Mouse (Mus musculus): Measurements from ENCODE around the gene Dusp2. TPM values are rescaled to one million over a fixed set of nuclear protein-coding genes. Genes with fewer than 3 reads are reported as not detected.
A peak's percentile ranks its signal among the peaks of the same experiment; 100 is the strongest.

Gene Dusp2
- total and polyA plus RNA-seq, 2 experiments from 2014 or later, result 10.8 to 23.0 TPM

- Histone ChIP-seq H3K27me3 (ENCODE audit: insufficient read depth, low read length) (peaks cover 13% of the 10 kb centered on the region), H3K36me3 (ENCODE audit: insufficient read depth, low read length) (no peaks in the 10 kb centered on the region), H3K27ac (ENCODE audit: low read depth, low read length) (no peak overlapping the region), H3K4me1 (ENCODE audit: insufficient read depth, low read length) (no peaks in the 10 kb centered on the region), H3K4me2 (ENCODE audit: low read depth, low read length, poor library complexity, severe bottlenecking) (no peak overlapping the region), H3K9me3 (ENCODE audit: low read length) (no peaks in the 10 kb centered on the region), H3K4me3 (ENCODE audit: low read depth, low read length) (no peak overlapping the region), H3K9ac (replicated peaks; ENCODE audit: low read length, poor library complexity, severe bottlenecking) (no peak overlapping the region)
- DNase-seq (ENCODE audit: low spot score) (no peak), ATAC-seq (ENCODE audit: low FRiP score) (no peak)
- 78% methylated on average over 14 of the region's 14 CpGs for WGBS
- TF ChIP-seq CTCF (IDR thresholded peaks at IDR 0.05), result no peak
These were observed 3.0 kb upstream of the Dusp2 start for GRCm38 (mm10) chr2:127332807-127333570.

GRCm38 (mm10) chr2:127333945-127334603 lies 1.9 kb upstream of the Dusp2 start:
- no peak for ATAC-seq (ENCODE audit: low FRiP score)
- no peak for TF ChIP-seq CTCF (IDR thresholded peaks at IDR 0.05)
- Histone ChIP-seq H3K4me2 (ENCODE audit: low read depth, low read length, poor library complexity, severe bottlenecking) (no peak overlapping the region), H3K27ac (ENCODE audit: low read depth, low read length) (no peak overlapping the region), H3K4me1 (ENCODE audit: insufficient read depth, low read length) (no peaks in the 10 kb centered on the region), H3K4me3 (ENCODE audit: low read depth, low read length) (no peak overlapping the region), H3K9ac (replicated peaks; ENCODE audit: low read length, poor library complexity, severe bottlenecking) (no peak overlapping the region), H3K27me3 (ENCODE audit: insufficient read depth, low read length) (peaks cover 13% of the 10 kb centered on the region), H3K9me3 (ENCODE audit: low read length) (no peaks in the 10 kb centered on the region), H3K36me3 (ENCODE audit: insufficient read depth, low read length) (no peaks in the 10 kb centered on the region)
- 79% methylated on average over 5 of the region's 5 CpGs for WGBS
- no peak for DNase-seq (ENCODE audit: low spot score)

GRCm38 (mm10) chr2:127335078-127335541 lies 849 bp upstream of the Dusp2 start:
- Histone ChIP-seq H3K27me3 (ENCODE audit: insufficient read depth, low read length) (peaks cover 13% of the 10 kb centered on the region), H3K4me1 (ENCODE audit: insufficient read depth, low read length) (no peaks in the 10 kb centered on the region), H3K4me3 (ENCODE audit: low read depth, low read length) (no peak overlapping the region), H3K4me2 (ENCODE audit: low read depth, low read length, poor library complexity, severe bottlenecking) (no peak overlapping the region; the same call in 1 of the 2 replicates), H3K9ac (replicated peaks; ENCODE audit: low read length, poor library complexity, severe bottlenecking) (no peak overlapping the region), H3K36me3 (ENCODE audit: insufficient read depth, low read length) (no peaks in the 10 kb centered on the region), H3K9me3 (ENCODE audit: low read length) (no peaks in the 10 kb centered on the region), H3K27ac (ENCODE audit: low read depth, low read length) (no peak overlapping the region)
- no peak for ATAC-seq (ENCODE audit: low FRiP score)
- DNase-seq (ENCODE audit: low spot score), result no peak
- no peak for TF ChIP-seq CTCF (IDR thresholded peaks at IDR 0.05)
- WGBS, result 49% methylated on average over 11 of the region's 11 CpGs

- Histone ChIP-seq H3K9ac (replicated peaks; ENCODE audit: low read length, poor library complexity, severe bottlenecking) (peak overlapping the region; percentile 52), H3K36me3 (ENCODE audit: insufficient read depth, low read length) (no peaks in the 10 kb centered on the region), H3K9me3 (ENCODE audit: low read length) (no peaks in the 10 kb centered on the region), H3K4me1 (ENCODE audit: insufficient read depth, low read length) (no peaks in the 10 kb centered on the region), H3K4me3 (ENCODE audit: low read depth, low read length) (peak overlapping the region; percentile 44), H3K27ac (ENCODE audit: low read depth, low read length) (no peak overlapping the region), H3K27me3 (ENCODE audit: insufficient read depth, low read length) (peaks cover 13% of the 10 kb centered on the region), H3K4me2 (ENCODE audit: low read depth, low read length, poor library complexity, severe bottlenecking) (peak overlapping the region; percentile 66)
- peak; percentile 17 for ATAC-seq (ENCODE audit: low FRiP score)
- TF ChIP-seq CTCF (IDR thresholded peaks at IDR 0.05), result no peak
- no peak for DNase-seq (ENCODE audit: low spot score)
- WGBS, result 5% methylated on average over 26 of the region's 33 CpGs
These were observed 506 bp downstream of the Dusp2 start for GRCm38 (mm10) chr2:127336497-127336832.

- H3K9me3 ChIP-seq (ENCODE audit: low read length), result no peaks in the 10 kb centered on the region
- H3K27me3 ChIP-seq (ENCODE audit: insufficient read depth, low read length), result peaks cover 13% of the 10 kb centered on the region
- H3K4me1 ChIP-seq (ENCODE audit: insufficient read depth, low read length), result no peaks in the 10 kb centered on the region
- H3K4me2 ChIP-seq (ENCODE audit: low read depth, low read length, poor library complexity, severe bottlenecking), result peak overlapping the region; percentile 66
- no peak for ATAC-seq (ENCODE audit: low FRiP score)
- H3K27ac ChIP-seq (ENCODE audit: low read depth, low read length), result no peak overlapping the region
- H3K4me3 ChIP-seq (ENCODE audit: low read depth, low read length), result peak overlapping the region; percentile 44
- WGBS, result 41% methylated on average over 5 of the region's 5 CpGs
- no peaks in the 10 kb centered on the region for H3K36me3 ChIP-seq (ENCODE audit: insufficient read depth, low read length)
- no peak for DNase-seq (ENCODE audit: low spot score)
- peak overlapping the region; percentile 52; the same call in 1 of the 2 replicates for H3K9ac ChIP-seq (replicated peaks; ENCODE audit: low read length, poor library complexity, severe bottlenecking)
- TF ChIP-seq CTCF (IDR thresholded peaks at IDR 0.05), result no peak
These were observed 926 bp downstream of the Dusp2 start for GRCm38 (mm10) chr2:127336885-127337284.

GRCm38 (mm10) chr2:127337531-127337930 lies 1.6 kb downstream of the Dusp2 start:
- Histone ChIP-seq H3K4me2 (ENCODE audit: low read depth, low read length, poor library complexity, severe bottlenecking) (peak overlapping the region; percentile 66; the same call in 1 of the 2 replicates), H3K9ac (replicated peaks; ENCODE audit: low read length, poor library complexity, severe bottlenecking) (no peak overlapping the region), H3K4me3 (ENCODE audit: low read depth, low read length) (peak overlapping the region; percentile 44; the same call in 1 of the 2 replicates), H3K9me3 (ENCODE audit: low read length) (no peaks in the 10 kb centered on the region), H3K27ac (ENCODE audit: low read depth, low read length) (no peak overlapping the region), H3K27me3 (ENCODE audit: insufficient read depth, low read length) (peaks cover 13% of the 10 kb centered on the region), H3K36me3 (ENCODE audit: insufficient read depth, low read length) (no peaks in the 10 kb centered on the region), H3K4me1 (ENCODE audit: insufficient read depth, low read length) (no peaks in the 10 kb centered on the region)
- ATAC-seq (ENCODE audit: low FRiP score) (no peak), DNase-seq (ENCODE audit: low spot score) (no peak)
- 68% methylated on average over 11 of the region's 11 CpGs for WGBS
- TF ChIP-seq CTCF (IDR thresholded peaks at IDR 0.05), result no peak

Data from midbrain, postnatal 0 days (tissue).